Mouse (Mus musculus): Measurements from ENCODE around the gene Slco1a5.
"Not testable (repeated sequence)": the region's sequence is repeated elsewhere in the genome, so short reads cannot be mapped to it uniquely, and the experiment has no call there.

Gene Slco1a5

GRCm38 (mm10) chr6:142289413-142290118, 33.2 kb downstream of the Slco1a5 start:
- DNase-seq (ENCODE audit: low spot score in 2 of 2) = no peak

GRCm38 (mm10) chr6:142275721-142276442, 46.9 kb downstream of the Slco1a5 start:
- no peak for DNase-seq (ENCODE audit: low spot score in 2 of 2)

GRCm38 (mm10) chr6:142250738-142251307, 72.0 kb downstream of the Slco1a5 start:
- not testable (repeated sequence) for DNase-seq (ENCODE audit: low spot score in 2 of 2)

GRCm38 (mm10) chr6:142245065-142245464, 77.7 kb downstream of the Slco1a5 start:
- no peak for DNase-seq (ENCODE audit: low spot score in 2 of 2)

GRCm38 (mm10) chr6:142239468-142239867, 83.3 kb downstream of the Slco1a5 start:
- DNase-seq (ENCODE audit: low spot score in 2 of 2) = no peak

GRCm38 (mm10) chr6:142220138-142220537, 102.6 kb downstream of the Slco1a5 start:
- DNase-seq (ENCODE audit: low spot score in 2 of 2) = no peak

- no peak for DNase-seq (ENCODE audit: low spot score in 2 of 2)
These were observed 111.0 kb downstream of the Slco1a5 start for GRCm38 (mm10) chr6:142211821-142212220.

- DNase-seq (ENCODE audit: low spot score in 2 of 2) = no peak
These were observed 113.0 kb downstream of the Slco1a5 start for GRCm38 (mm10) chr6:142209749-142210148.

- no peak for DNase-seq (ENCODE audit: low spot score in 2 of 2)
These were observed 114.4 kb downstream of the Slco1a5 start, which contains the start of gene Slco1a6 for GRCm38 (mm10) chr6:142208421-142208820. Gene Slco1a6 (minus strand): TSS chr6:142208521.

- no peak for DNase-seq (ENCODE audit: low spot score in 2 of 2)
These were observed 122.3 kb downstream of the Slco1a5 start for GRCm38 (mm10) chr6:142200524-142200923.

GRCm38 (mm10) chr6:142194245-142194644, 128.5 kb downstream of the Slco1a5 start:
- DNase-seq (ENCODE audit: low spot score in 2 of 2) = no peak

GRCm38 (mm10) chr6:142191962-142192361, 130.8 kb downstream of the Slco1a5 start:
- DNase-seq (ENCODE audit: low spot score in 2 of 2) = no peak

GRCm38 (mm10) chr6:142187426-142187825, 135.4 kb downstream of the Slco1a5 start:
- no peak for DNase-seq (ENCODE audit: low spot score in 2 of 2)

GRCm38 (mm10) chr6:142185868-142186415, 136.8 kb downstream of the Slco1a5 start:
- no peak for DNase-seq (ENCODE audit: low spot score in 2 of 2)

Measured in frontal cortex, postnatal 36 days (tissue).